Mouse (Mus musculus): Measurements from ENCODE around the gene Tgfbr2.

Tgfbr2 gene

DNA sequence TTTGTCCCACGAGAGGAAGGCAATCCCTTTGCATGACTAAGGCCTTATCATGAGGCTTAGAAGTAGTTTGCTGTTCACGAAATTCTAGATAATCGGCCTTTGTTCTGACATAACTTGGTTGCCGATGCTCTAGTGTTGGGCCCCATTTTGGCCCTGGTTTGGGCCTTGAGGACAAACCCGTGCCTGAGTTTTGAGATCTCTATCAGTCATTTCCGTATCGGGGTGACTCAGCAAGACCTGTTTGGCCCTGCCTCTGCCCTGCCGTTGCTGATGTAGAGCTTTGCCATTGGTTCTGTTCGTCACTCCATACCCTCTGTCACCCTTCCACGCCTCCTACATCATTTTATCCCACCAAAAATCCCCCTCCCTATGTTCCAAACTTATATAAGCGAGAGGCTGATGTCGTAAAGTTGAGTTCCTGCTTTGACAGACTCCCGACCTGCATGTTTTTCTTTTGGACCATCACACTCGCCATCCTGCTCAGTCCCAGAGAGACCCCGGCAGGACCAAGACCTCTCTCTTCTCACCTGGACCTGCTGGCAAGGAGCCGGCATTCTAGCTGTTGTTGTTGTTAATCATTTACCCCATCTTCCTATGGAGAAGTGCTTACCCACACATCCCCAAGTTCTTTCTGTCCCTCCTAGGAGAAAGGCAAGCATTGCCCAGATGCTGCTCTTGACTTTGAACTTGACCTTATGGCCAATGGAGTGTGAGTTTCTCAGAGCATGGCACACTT, 33.2 kb upstream of the Tgfbr2 start:
- DNase-seq (ENCODE audit: low read depth, low spot score) = no peak
- Histone ChIP-seq H3K27me3 (ENCODE audit: control insufficient read depth, insufficient read depth, low read length, poor library complexity, severe bottlenecking) (no peaks in the 10 kb centered on the region), H3K36me3 (ENCODE audit: control insufficient read depth, insufficient read depth, low read length, poor library complexity, severe bottlenecking) (no peaks in the 10 kb centered on the region)

DNA sequence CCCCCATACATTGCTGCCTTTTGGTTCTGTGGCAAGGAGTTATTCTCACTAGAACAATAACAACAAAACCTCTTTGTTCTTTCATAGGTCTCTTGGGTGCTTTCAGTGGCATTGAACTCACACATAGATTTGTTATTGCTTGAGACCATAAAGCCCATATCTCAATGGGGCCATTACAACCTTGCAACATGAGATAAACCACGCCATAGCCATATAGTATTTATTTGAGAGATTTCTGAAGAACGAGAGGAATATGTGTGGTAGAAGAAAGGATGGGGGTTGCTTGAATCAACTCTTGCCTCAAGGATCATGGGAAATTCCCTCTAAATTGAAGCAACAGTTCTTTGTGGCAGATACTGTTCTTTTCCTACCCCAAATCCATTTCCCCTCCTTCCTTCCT, 31.7 kb upstream of the Tgfbr2 start:
- H3K27me3 ChIP-seq (ENCODE audit: control insufficient read depth, insufficient read depth, low read length, poor library complexity, severe bottlenecking) = no peaks in the 10 kb centered on the region
- H3K36me3 ChIP-seq (ENCODE audit: control insufficient read depth, insufficient read depth, low read length, poor library complexity, severe bottlenecking) = no peaks in the 10 kb centered on the region
- DNase-seq (ENCODE audit: low read depth, low spot score) = no peak

DNA sequence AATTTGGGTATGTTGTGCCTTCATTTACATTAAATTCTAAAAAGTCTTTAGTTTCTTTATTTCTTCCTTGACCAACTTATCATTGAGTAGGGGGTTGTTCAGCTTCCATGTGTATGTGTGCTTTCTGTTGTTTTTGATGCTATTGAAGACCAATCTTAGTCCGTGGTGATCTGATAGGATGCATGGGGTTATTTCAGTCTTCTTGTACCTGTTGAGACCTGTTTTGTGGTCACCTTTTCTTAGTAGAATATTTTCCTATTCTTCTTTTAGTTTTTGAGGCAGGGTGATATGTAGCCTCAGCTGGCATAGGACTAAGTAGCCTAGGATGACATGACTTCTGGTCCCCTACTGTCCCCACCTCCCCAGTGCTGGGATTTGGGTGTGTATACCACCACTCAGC, 28.5 kb upstream of the Tgfbr2 start:
- DNase-seq (ENCODE audit: low read depth, low spot score) = no peak
- H3K36me3 ChIP-seq (ENCODE audit: control insufficient read depth, insufficient read depth, low read length, poor library complexity, severe bottlenecking) = no peaks in the 10 kb centered on the region
- no peaks in the 10 kb centered on the region for H3K27me3 ChIP-seq (ENCODE audit: control insufficient read depth, insufficient read depth, low read length, poor library complexity, severe bottlenecking)

- no peaks in the 10 kb centered on the region for H3K36me3 ChIP-seq (ENCODE audit: control insufficient read depth, insufficient read depth, low read length, poor library complexity, severe bottlenecking)
- no peaks in the 10 kb centered on the region for H3K27me3 ChIP-seq (ENCODE audit: control insufficient read depth, insufficient read depth, low read length, poor library complexity, severe bottlenecking)
- DNase-seq (ENCODE audit: low read depth, low spot score) = no peak
Measured at GRCm38 (mm10) chr9:116199127-116199526, 24.0 kb upstream of the Tgfbr2 start.

DNA sequence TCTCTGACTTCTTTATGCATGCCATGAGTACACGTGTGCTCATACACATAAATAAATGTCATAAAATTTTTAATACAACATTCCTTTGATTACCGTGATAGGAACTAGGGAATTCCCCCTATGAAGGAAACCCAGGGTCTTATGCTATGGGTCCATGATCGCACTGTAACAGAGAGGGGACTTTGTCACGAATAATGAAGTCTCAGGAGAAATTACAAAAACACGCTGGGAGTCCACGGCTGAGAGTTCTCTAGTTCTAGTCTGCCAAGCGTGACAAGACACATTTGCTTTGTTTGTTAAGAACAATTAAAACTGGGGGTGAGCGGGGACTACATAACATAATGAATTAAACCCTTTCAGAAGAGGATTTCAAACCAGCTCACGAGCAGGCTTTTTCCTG, 23.3 kb upstream of the Tgfbr2 start:
- peak; percentile 41 for DNase-seq (ENCODE audit: low read depth, low spot score)
- H3K27me3 ChIP-seq (ENCODE audit: control insufficient read depth, insufficient read depth, low read length, poor library complexity, severe bottlenecking) = no peaks in the 10 kb centered on the region
- H3K36me3 ChIP-seq (ENCODE audit: control insufficient read depth, insufficient read depth, low read length, poor library complexity, severe bottlenecking) = no peaks in the 10 kb centered on the region

GRCm38 (mm10) chr9:116197491-116198170, 22.5 kb upstream of the Tgfbr2 start:
- Histone ChIP-seq H3K27me3 (ENCODE audit: control insufficient read depth, insufficient read depth, low read length, poor library complexity, severe bottlenecking) (no peaks in the 10 kb centered on the region), H3K36me3 (ENCODE audit: control insufficient read depth, insufficient read depth, low read length, poor library complexity, severe bottlenecking) (no peaks in the 10 kb centered on the region)
- peak; percentile 65 for DNase-seq (ENCODE audit: low read depth, low spot score)

GRCm38 (mm10) chr9:116193889-116194450, 18.8 kb upstream of the Tgfbr2 start:
- no peaks in the 10 kb centered on the region for H3K36me3 ChIP-seq (ENCODE audit: control insufficient read depth, insufficient read depth, low read length, poor library complexity, severe bottlenecking)
- no peak for DNase-seq (ENCODE audit: low read depth, low spot score)
- H3K27me3 ChIP-seq (ENCODE audit: control insufficient read depth, insufficient read depth, low read length, poor library complexity, severe bottlenecking) = no peaks in the 10 kb centered on the region

DNA sequence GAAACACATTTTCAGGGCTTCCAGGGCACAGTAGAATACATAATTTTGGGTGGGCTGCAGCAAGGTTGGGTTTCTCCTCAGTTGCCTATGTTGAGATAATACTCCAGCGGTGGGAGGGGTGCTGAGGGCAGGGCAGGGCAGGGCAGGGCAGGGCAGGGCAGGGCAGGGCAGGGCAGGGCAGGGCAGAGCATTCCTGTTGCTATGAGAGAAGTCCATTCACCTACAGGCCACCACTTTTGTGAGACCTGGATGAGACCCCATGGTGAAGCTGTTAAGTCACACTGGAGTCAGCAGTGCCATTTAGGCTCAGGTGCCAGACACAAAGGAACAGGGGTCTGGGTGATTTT, 18.3 kb upstream of the Tgfbr2 start:
- H3K27me3 ChIP-seq (ENCODE audit: control insufficient read depth, insufficient read depth, low read length, poor library complexity, severe bottlenecking) = no peaks in the 10 kb centered on the region
- no peak for DNase-seq (ENCODE audit: low read depth, low spot score)
- H3K36me3 ChIP-seq (ENCODE audit: control insufficient read depth, insufficient read depth, low read length, poor library complexity, severe bottlenecking) = no peaks in the 10 kb centered on the region

- H3K27me3 ChIP-seq (ENCODE audit: control insufficient read depth, insufficient read depth, low read length, poor library complexity, severe bottlenecking) = no peaks in the 10 kb centered on the region
- no peak for DNase-seq (ENCODE audit: low read depth, low spot score)
- H3K36me3 ChIP-seq (ENCODE audit: control insufficient read depth, insufficient read depth, low read length, poor library complexity, severe bottlenecking) = no peaks in the 10 kb centered on the region
Measured at GRCm38 (mm10) chr9:116192826-116193534, 17.8 kb upstream of the Tgfbr2 start.

- Histone ChIP-seq H3K27me3 (ENCODE audit: control insufficient read depth, insufficient read depth, low read length, poor library complexity, severe bottlenecking) (no peaks in the 10 kb centered on the region), H3K36me3 (ENCODE audit: control insufficient read depth, insufficient read depth, low read length, poor library complexity, severe bottlenecking) (no peaks in the 10 kb centered on the region)
- DNase-seq (ENCODE audit: low read depth, low spot score) = no peak
Measured at GRCm38 (mm10) chr9:116192253-116192652, 17.1 kb upstream of the Tgfbr2 start.

DNA sequence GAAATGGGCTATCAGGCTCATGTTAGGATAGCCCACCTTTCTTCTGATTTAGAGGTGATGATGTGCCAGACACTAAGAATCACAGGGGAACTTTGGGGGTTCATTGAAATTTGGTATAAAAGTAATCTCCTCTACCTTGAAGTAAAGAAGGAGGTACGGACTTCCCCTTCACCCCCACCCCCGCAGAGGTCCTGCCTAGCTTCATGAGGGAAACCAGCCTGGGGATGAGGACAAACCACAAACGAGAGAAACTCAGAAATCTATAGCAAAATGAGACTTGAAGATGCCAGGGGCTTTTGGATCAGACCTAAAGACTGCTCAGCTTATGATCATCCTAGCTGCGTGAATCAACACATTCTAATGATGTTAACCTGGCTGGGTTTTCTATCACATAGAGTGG, 14.7 kb upstream of the Tgfbr2 start:
- Histone ChIP-seq H3K27me3 (ENCODE audit: control insufficient read depth, insufficient read depth, low read length, poor library complexity, severe bottlenecking) (no peaks in the 10 kb centered on the region), H3K36me3 (ENCODE audit: control insufficient read depth, insufficient read depth, low read length, poor library complexity, severe bottlenecking) (no peaks in the 10 kb centered on the region)
- DNase-seq (ENCODE audit: low read depth, low spot score) = no peak

DNA sequence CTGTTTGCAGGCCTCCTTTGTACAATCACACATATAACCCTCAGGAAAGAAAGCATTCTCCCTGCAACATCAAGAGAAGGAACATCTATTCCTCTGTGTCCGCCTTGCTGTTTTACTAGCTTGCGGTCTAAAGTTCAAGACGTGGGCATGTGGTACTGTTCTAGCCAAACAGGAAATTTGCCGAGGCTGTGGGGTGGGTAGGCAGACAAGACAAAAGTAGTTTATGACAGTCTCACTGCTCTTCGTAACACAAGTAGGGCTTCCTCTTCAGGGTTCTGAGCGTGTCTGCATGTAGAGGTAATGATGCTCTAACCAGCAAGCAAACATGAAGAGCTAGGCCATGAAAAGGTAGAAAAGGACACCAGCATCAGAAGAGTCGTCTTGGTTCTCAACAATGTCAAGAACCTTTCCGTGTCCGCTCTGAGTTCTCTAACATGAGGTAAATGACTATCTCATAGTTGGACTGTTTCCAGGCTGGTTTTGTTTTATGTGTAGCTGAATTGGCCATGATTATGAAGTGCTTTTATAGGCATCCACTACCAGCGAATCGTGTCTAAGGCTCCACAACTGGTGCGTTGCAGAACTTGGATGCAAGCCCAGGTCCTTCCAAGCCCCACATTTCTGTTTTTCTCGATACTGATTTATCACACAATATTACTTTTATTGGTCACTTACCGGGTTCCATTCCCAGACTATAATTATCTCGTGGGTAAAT, 13.9 kb upstream of the Tgfbr2 start:
- peak; percentile 46 for DNase-seq (ENCODE audit: low read depth, low spot score)
- Histone ChIP-seq H3K36me3 (ENCODE audit: control insufficient read depth, insufficient read depth, low read length, poor library complexity, severe bottlenecking) (no peaks in the 10 kb centered on the region), H3K27me3 (ENCODE audit: control insufficient read depth, insufficient read depth, low read length, poor library complexity, severe bottlenecking) (no peaks in the 10 kb centered on the region)

DNA sequence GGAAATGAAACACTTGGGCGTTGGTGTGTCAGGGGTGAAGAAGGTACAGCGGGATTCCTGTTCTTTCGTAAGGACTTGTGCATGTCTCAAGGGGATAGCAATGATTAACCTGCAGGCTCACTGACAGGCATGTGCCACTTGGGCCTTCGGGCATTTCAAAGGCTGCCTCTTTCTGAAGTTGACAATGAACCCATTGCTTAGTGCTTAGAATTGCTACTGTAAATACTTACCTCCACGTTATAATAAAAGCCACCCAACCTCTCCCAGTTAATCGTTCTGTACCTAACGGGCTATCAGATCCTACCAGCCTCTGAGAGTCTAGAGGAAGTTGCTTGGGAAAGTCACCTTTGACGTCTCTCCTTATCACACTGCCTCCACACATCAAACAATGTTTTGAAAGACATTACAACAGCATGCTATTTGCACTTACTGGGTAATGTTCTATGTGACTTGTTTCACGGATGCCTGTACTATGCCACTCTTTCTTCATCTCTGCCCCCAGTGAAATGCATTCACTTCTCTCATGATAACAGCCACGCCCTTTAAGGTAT, 12.1 kb upstream of the Tgfbr2 start:
- no peak for DNase-seq (ENCODE audit: low read depth, low spot score)

GRCm38 (mm10) chr9:116184903-116185302, 9.7 kb upstream of the Tgfbr2 start:
- DNase-seq (ENCODE audit: low read depth, low spot score) = peak; percentile 52
- Histone ChIP-seq H3K27me3 (ENCODE audit: control insufficient read depth, insufficient read depth, low read length, poor library complexity, severe bottlenecking) (no peaks in the 10 kb centered on the region), H3K36me3 (ENCODE audit: control insufficient read depth, insufficient read depth, low read length, poor library complexity, severe bottlenecking) (no peaks in the 10 kb centered on the region)

More for the DNA sequence above, 12.1 kb upstream of the Tgfbr2 start:
- Histone ChIP-seq H3K36me3 (ENCODE audit: control insufficient read depth, insufficient read depth, low read length, poor library complexity, severe bottlenecking) (no peaks in the 10 kb centered on the region), H3K27me3 (ENCODE audit: control insufficient read depth, insufficient read depth, low read length, poor library complexity, severe bottlenecking) (no peaks in the 10 kb centered on the region)

All from splenic B cell, adult 2 months (primary cell).